Mouse (Mus musculus): ENCODE results near the gene Foxj3. TPM values are rescaled to one million over a fixed set of nuclear protein-coding genes. Genes with fewer than 3 reads are reported as not detected.
"Not testable (repeated sequence)": the region's sequence is repeated elsewhere in the genome, so short reads cannot be mapped to it uniquely, and the experiment has no call there.

Gene Foxj3
- polyA plus RNA-seq, 1 experiment from 2014 or later = 18.3 TPM

DNA sequence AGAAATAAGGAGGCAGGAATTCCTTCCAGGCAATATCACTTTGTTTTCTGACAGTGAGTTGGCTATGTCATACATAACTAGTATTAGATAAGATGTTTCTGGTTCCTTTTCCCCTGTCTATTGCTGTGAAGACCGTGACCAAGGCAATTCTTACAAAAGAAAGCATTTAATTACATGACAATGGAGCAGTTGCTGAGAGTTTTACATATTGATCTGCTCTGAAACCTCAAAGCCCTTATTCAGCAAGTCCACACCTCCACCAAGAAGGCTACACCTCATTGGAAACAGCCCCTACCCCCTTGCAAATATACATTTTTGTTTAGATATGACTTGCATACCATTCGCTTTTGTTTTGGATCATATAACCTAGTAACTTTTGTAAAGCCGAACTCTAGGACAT, 55.7 kb downstream of the Foxj3 start:
- Histone ChIP-seq H3K4me2 (ENCODE audit: low read depth, low read length) (no peak overlapping the region), H3K36me3 (ENCODE audit: control insufficient read depth, insufficient read depth, low read length) (no peaks in the 10 kb centered on the region; the same call in 1 of the 2 replicates), H3K4me1 (ENCODE audit: control insufficient read depth, insufficient read depth, low read length) (peaks cover 3% of the 10 kb centered on the region; the same call in 1 of the 2 replicates), H3K27me3 (replicated peaks; ENCODE audit: control insufficient read depth, insufficient read depth, low read length) (no peaks in the 10 kb centered on the region), H3K9me3 (ENCODE audit: control insufficient read depth, low read length) (no peaks in the 10 kb centered on the region), H3K27ac (ENCODE audit: low read length) (no peak overlapping the region), H3K4me3 (ENCODE audit: low read length) (no peak overlapping the region), H3K9ac (ENCODE audit: low read depth, low read length) (no peak overlapping the region)
- no peak for ATAC-seq
- WGBS = 83% methylated on average over 3 of the region's 3 CpGs

DNA sequence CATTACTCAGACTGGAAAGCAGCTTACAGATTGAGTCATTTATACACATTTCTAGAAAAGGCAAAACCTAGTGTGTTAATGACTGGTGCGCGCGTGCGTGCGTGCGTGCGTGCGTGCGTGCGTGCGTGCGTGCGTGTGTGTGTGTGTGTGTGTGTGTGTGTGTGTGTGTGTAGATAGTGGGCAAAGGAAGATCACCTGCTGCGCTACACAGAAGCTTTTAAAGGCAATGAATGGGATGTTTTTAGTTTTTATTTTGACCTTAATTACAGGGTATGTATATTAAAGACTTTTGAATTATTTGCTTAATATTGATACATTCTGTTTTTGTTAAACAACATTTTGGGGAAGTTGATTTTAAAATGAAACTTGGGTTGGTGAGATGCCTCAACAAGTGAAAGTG, 57.5 kb downstream of the Foxj3 start:
- no peak for ATAC-seq
- WGBS = 97% methylated on average over 14 of the region's 14 CpGs

GRCm38 (mm10) chr4:119599605-119600004, 62.8 kb downstream of the Foxj3 start:
- Histone ChIP-seq H3K4me2 (ENCODE audit: low read depth, low read length) (no peak overlapping the region), H3K27ac (ENCODE audit: low read length) (no peak overlapping the region), H3K9ac (ENCODE audit: low read depth, low read length) (no peak overlapping the region), H3K36me3 (ENCODE audit: control insufficient read depth, insufficient read depth, low read length) (no peaks in the 10 kb centered on the region), H3K4me1 (ENCODE audit: control insufficient read depth, insufficient read depth, low read length) (peaks cover 4% of the 10 kb centered on the region), H3K4me3 (ENCODE audit: low read length) (no peak overlapping the region), H3K9me3 (ENCODE audit: control insufficient read depth, low read length) (no peaks in the 10 kb centered on the region), H3K27me3 (replicated peaks; ENCODE audit: control insufficient read depth, insufficient read depth, low read length) (no peaks in the 10 kb centered on the region)
- ATAC-seq = peak; percentile 95
- 50% methylated on average over 1 of the region's 1 CpGs for WGBS

More for the DNA sequence above, 57.5 kb downstream of the Foxj3 start:
- no peaks in the 10 kb centered on the region for H3K4me1 ChIP-seq (ENCODE audit: control insufficient read depth, insufficient read depth, low read length)
- no peaks in the 10 kb centered on the region for H3K27me3 ChIP-seq (replicated peaks; ENCODE audit: control insufficient read depth, insufficient read depth, low read length)
- no peak overlapping the region for H3K4me3 ChIP-seq (ENCODE audit: low read length)
- no peaks in the 10 kb centered on the region for H3K36me3 ChIP-seq (ENCODE audit: control insufficient read depth, insufficient read depth, low read length)
- no peak overlapping the region for H3K4me2 ChIP-seq (ENCODE audit: low read depth, low read length)
- no peaks in the 10 kb centered on the region for H3K9me3 ChIP-seq (ENCODE audit: control insufficient read depth, low read length)
- H3K27ac ChIP-seq (ENCODE audit: low read length) = no peak overlapping the region
- H3K9ac ChIP-seq (ENCODE audit: low read depth, low read length) = no peak overlapping the region

DNA sequence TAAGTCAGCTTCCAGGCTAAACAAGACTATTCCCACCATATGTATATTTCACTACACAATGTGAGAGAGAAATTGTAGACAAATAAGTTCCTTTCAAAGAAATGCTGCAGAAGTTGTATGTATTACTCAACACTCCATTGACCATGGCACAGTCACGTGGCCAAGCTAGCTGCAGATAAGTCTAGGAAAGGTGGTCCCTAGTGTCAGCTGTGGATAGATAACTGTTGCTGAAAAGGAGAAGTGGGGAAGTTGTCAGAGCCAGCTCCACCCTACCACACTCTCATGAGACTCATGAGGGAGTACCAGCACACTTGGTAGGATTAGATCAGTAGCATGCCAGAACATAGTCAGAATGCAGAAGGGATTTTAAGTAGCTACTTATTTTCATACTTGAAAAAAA, 72.7 kb downstream of the Foxj3 start:
- H3K27ac ChIP-seq (ENCODE audit: low read length) = no peak overlapping the region
- 86% methylated on average over 1 of the region's 1 CpGs for WGBS
- no peaks in the 10 kb centered on the region for H3K36me3 ChIP-seq (ENCODE audit: control insufficient read depth, insufficient read depth, low read length)
- no peak for ATAC-seq
- no peak overlapping the region for H3K9ac ChIP-seq (ENCODE audit: low read depth, low read length)
- H3K4me2 ChIP-seq (ENCODE audit: low read depth, low read length) = no peak overlapping the region
- H3K27me3 ChIP-seq (replicated peaks; ENCODE audit: control insufficient read depth, insufficient read depth, low read length) = no peaks in the 10 kb centered on the region
- peaks cover 7% of the 10 kb centered on the region for H3K4me1 ChIP-seq (ENCODE audit: control insufficient read depth, insufficient read depth, low read length)
- no peaks in the 10 kb centered on the region for H3K9me3 ChIP-seq (ENCODE audit: control insufficient read depth, low read length)
- H3K4me3 ChIP-seq (ENCODE audit: low read length) = no peak overlapping the region

- peak overlapping the region; percentile 37; the same call in 1 of the 2 replicates for H3K27ac ChIP-seq (ENCODE audit: low read length)
- H3K36me3 ChIP-seq (ENCODE audit: control insufficient read depth, insufficient read depth, low read length) = no peaks in the 10 kb centered on the region
- peaks cover 7% of the 10 kb centered on the region for H3K4me1 ChIP-seq (ENCODE audit: control insufficient read depth, insufficient read depth, low read length)
- H3K4me3 ChIP-seq (ENCODE audit: low read length) = no peak overlapping the region
- 32% methylated on average over 1 of the region's 1 CpGs for WGBS
- H3K9me3 ChIP-seq (ENCODE audit: control insufficient read depth, low read length) = no peaks in the 10 kb centered on the region
- ATAC-seq = no peak
- H3K4me2 ChIP-seq (ENCODE audit: low read depth, low read length) = no peak overlapping the region
- no peaks in the 10 kb centered on the region for H3K27me3 ChIP-seq (replicated peaks; ENCODE audit: control insufficient read depth, insufficient read depth, low read length)
- no peak overlapping the region for H3K9ac ChIP-seq (ENCODE audit: low read depth, low read length)
These were observed 77.3 kb downstream of the Foxj3 start for GRCm38 (mm10) chr4:119614078-119614477.

- no peaks in the 10 kb centered on the region for H3K27me3 ChIP-seq (replicated peaks; ENCODE audit: control insufficient read depth, insufficient read depth, low read length)
- H3K36me3 ChIP-seq (ENCODE audit: control insufficient read depth, insufficient read depth, low read length) = 0 out of 2 replicates have a peak, but pooled peaks cover 2% of the 10 kb centered on the region
- no peak overlapping the region for H3K4me2 ChIP-seq (ENCODE audit: low read depth, low read length)
- no peak overlapping the region for H3K4me3 ChIP-seq (ENCODE audit: low read length)
- H3K9me3 ChIP-seq (ENCODE audit: control insufficient read depth, low read length) = no peaks in the 10 kb centered on the region
- no peak overlapping the region for H3K27ac ChIP-seq (ENCODE audit: low read length)
- no peak overlapping the region for H3K9ac ChIP-seq (ENCODE audit: low read depth, low read length)
- H3K4me1 ChIP-seq (ENCODE audit: control insufficient read depth, insufficient read depth, low read length) = peaks cover 7% of the 10 kb centered on the region
- WGBS = 48% methylated on average over 4 of the region's 4 CpGs
- no peak for ATAC-seq
These were observed 77.9 kb downstream of the Foxj3 start for GRCm38 (mm10) chr4:119614724-119615123.

DNA sequence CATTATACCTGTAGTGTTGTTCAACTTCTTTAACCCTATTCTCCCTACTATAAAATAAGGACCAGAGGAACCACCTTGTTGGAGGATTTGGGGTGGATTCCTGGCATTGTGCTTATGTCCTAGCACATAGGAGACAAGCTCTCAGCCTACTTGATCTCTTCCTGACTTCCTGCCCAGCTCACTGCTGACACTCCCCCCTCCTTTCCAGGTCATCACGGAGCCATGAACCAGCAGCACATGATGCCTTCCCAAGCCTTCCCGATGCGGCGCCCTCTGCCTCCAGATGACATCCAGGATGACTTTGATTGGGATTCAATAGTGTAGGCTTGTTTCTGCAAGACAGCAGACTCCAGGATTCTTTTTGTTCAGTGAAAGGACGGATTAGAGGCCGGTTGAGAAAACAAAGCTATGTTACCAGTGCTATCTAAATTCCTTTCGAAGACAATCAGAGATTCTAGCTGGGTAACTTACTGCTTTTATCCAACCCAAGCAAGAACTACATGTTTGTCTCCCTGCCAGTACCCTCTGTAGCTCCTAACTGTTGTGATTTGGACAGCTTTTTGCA, 89.4 kb downstream of the Foxj3 start:
- no peaks in the 10 kb centered on the region for H3K27me3 ChIP-seq (replicated peaks; ENCODE audit: control insufficient read depth, insufficient read depth, low read length)
- no peaks in the 10 kb centered on the region for H3K4me1 ChIP-seq (ENCODE audit: control insufficient read depth, insufficient read depth, low read length)
- no peaks in the 10 kb centered on the region for H3K9me3 ChIP-seq (ENCODE audit: control insufficient read depth, low read length)
- H3K4me3 ChIP-seq (ENCODE audit: low read length) = no peak overlapping the region
- 81% methylated on average over 7 of the region's 7 CpGs for WGBS
- H3K36me3 ChIP-seq (ENCODE audit: control insufficient read depth, insufficient read depth, low read length) = peaks cover 5% of the 10 kb centered on the region; the same call in 1 of the 2 replicates
- ATAC-seq = no peak
- no peak overlapping the region for H3K27ac ChIP-seq (ENCODE audit: low read length)
- H3K9ac ChIP-seq (ENCODE audit: low read depth, low read length) = no peak overlapping the region
- no peak overlapping the region for H3K4me2 ChIP-seq (ENCODE audit: low read depth, low read length)

DNA sequence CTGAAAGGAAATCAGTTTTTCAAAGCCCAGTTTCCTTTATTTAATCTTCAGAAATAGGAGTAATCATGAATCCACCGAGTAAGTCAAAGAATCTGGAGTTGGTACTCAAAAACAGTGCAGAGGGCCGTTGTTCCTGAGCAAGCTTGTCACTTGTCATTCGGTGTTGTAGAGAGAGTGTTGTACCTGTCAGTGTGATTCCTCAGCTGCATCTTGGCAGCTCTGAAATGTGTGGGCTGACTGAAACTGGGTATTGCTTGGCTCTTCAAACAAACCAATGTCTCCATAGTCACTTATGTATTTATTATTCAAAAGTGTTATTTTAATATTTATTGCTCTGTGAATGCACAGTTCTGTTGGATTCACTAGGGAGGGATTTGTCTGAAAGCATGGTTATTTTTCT, 90.1 kb downstream of the Foxj3 start:
- H3K4me3 ChIP-seq (ENCODE audit: low read length) = no peak overlapping the region
- no peaks in the 10 kb centered on the region for H3K9me3 ChIP-seq (ENCODE audit: control insufficient read depth, low read length)
- ATAC-seq = no peak
- no peak overlapping the region for H3K9ac ChIP-seq (ENCODE audit: low read depth, low read length)
- H3K4me1 ChIP-seq (ENCODE audit: control insufficient read depth, insufficient read depth, low read length) = 0 out of 2 replicates have a peak, but pooled peaks cover 1% of the 10 kb centered on the region
- 84% methylated on average over 3 of the region's 3 CpGs for WGBS
- H3K4me2 ChIP-seq (ENCODE audit: low read depth, low read length) = no peak overlapping the region
- H3K27me3 ChIP-seq (replicated peaks; ENCODE audit: control insufficient read depth, insufficient read depth, low read length) = no peaks in the 10 kb centered on the region
- peaks cover 5% of the 10 kb centered on the region; the same call in 1 of the 2 replicates for H3K36me3 ChIP-seq (ENCODE audit: control insufficient read depth, insufficient read depth, low read length)
- no peak overlapping the region for H3K27ac ChIP-seq (ENCODE audit: low read length)

DNA sequence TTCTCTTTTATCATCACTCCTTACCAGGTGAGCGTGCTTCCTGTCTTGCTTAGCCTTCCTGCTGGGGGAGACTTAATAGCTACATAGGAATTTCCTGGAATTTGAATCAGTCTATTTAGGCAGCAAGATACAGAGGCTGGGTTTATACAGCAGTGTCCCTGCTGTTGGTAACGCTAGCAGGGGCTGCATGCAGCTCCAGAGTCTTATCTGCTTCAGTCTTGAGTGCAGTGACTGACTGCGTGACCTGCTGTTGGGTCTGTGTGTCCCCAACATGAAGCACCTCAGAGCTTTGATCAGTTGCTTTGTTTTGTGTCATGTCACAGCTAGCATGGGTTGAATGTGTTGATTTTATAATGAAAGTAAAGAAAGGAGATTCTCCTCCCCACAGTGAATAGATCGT, 90.5 kb downstream of the Foxj3 start:
- Histone ChIP-seq H3K27ac (ENCODE audit: low read length) (no peak overlapping the region), H3K9me3 (ENCODE audit: control insufficient read depth, low read length) (no peaks in the 10 kb centered on the region), H3K4me3 (ENCODE audit: low read length) (no peak overlapping the region), H3K4me2 (ENCODE audit: low read depth, low read length) (no peak overlapping the region), H3K9ac (ENCODE audit: low read depth, low read length) (no peak overlapping the region), H3K27me3 (replicated peaks; ENCODE audit: control insufficient read depth, insufficient read depth, low read length) (no peaks in the 10 kb centered on the region), H3K36me3 (ENCODE audit: control insufficient read depth, insufficient read depth, low read length) (peaks cover 5% of the 10 kb centered on the region; the same call in 1 of the 2 replicates), H3K4me1 (ENCODE audit: control insufficient read depth, insufficient read depth, low read length) (peaks cover 6% of the 10 kb centered on the region; the same call in 1 of the 2 replicates)
- ATAC-seq = no peak
- 85% methylated on average over 4 of the region's 4 CpGs for WGBS

- H3K36me3 ChIP-seq (ENCODE audit: control insufficient read depth, insufficient read depth, low read length); H3K9me3 ChIP-seq (ENCODE audit: control insufficient read depth, low read length); H3K9ac ChIP-seq (ENCODE audit: low read depth, low read length); H3K4me3 ChIP-seq (ENCODE audit: low read length); H3K4me2 ChIP-seq (ENCODE audit: low read depth, low read length); ATAC-seq; H3K27ac ChIP-seq (ENCODE audit: low read length); H3K27me3 ChIP-seq (replicated peaks; ENCODE audit: control insufficient read depth, insufficient read depth, low read length); H3K4me1 ChIP-seq (ENCODE audit: control insufficient read depth, insufficient read depth, low read length): not testable (repeated sequence)
- 84% methylated on average over 3 of the region's 4 CpGs for WGBS
These were observed 91.6 kb downstream of the Foxj3 start for GRCm38 (mm10) chr4:119628363-119628762.
